Mouse (Mus musculus) gastrocnemius, postnatal 14 days (tissue): ENCODE results near the gene Mthfsl. TPM values are rescaled to one million over a fixed set of nuclear protein-coding genes. Genes with fewer than 3 reads are reported as not detected.
A peak's percentile ranks its signal among the peaks of the same experiment; 100 is the strongest.
"Not testable (repeated sequence)": the region's sequence is repeated elsewhere in the genome, so short reads cannot be mapped to it uniquely, and the experiment has no call there.

Experiments
- DNase-seq: peaks from one replicate; pipeline ENCODE4 v3.0.0; 2021; ENCODE audit warnings: mixed read lengths
- intact Hi-C: fragments of 180-260 bp; cut with DNase I; formaldehyde crosslinking; loops from one replicate; pipeline ENCODE4 v1.15.1; 2025; ENCODE audit warnings: low total_unique reads
- long read RNA-seq, 2 experiments: library from polyadenylated mRNA; stranded (forward); transcript quantifications; one replicate each; pipeline ENCODE4 v2.0.0; 2021
- total RNA-seq, 2 experiments: library from RNA; stranded (reverse); gene quantifications; 2 replicates each; pipeline ENCODE4 v1.2.3; 2021

Gene Mthfsl
- 10 to 100 TPM; 10.6 to 11.6 TPM for total RNA-seq
- long read RNA-seq, experiment 1, partial matches to known transcripts = 0 of 6 reads
- long read RNA-seq, experiment 1, other reads (novel, unspliced or antisense) = 5 of 6 reads
- long read RNA-seq, experiment 2, partial matches to known transcripts = 0 of 10 reads
- long read RNA-seq, experiment 2, other reads (novel, unspliced or antisense) = 3 of 10 reads

DNA sequence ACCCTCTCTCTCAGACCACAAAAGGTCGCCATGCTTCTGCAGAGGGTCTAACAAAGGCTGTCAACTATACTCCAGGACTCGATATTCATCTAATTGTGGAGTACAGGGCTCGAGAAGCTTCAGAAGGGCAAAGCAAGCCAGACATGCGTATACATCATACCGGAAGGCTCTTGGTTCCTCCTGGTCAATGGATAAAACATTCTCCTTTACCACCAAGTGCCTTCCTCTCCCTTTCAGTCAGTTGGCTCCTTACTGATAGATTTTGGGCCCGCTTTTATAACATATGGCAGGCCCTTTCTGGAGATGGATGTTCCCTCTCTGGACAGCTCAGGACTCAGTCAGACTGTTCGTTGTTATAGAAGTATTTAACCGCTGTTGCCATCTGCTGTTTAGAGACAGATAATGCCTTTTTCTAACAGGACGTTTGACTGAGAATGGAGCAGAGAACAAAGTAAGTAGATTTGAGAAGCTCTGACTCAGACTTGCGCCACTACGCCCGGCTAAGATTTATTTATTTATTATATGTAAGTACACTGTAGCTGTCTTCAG, at the start of gene Mthfsl:
TSS of gene Mthfsl (minus strand) at position 308 of the 549 bp plus-strand sequence.
- DNase-seq = not testable (repeated sequence)

DNA sequence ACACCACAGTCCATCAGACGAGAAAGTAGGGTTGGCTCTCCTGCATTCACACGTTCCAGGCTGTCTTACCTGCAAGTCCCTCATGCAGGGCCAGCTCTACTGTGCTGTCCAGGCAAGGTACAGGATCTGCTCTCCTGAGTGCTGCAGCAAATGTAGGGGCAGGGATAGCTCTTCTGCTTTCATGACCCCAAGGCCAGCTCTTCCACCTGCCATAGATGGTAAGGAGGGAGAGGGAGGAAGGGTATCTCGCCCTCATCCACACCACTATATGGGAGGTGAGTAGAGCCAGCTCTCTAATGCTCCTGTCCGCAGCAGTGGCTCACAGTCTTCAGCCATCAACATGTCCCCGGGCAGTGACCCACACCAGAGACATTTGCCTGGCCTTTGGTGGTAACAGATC, 49.4 kb upstream of the Mthfsl start:
- intact Hi-C loops, DNase-seq: not testable (repeated sequence)

More for the DNA sequence above, at the start of gene Mthfsl:
- intact Hi-C loops = not testable (repeated sequence)

DNA sequence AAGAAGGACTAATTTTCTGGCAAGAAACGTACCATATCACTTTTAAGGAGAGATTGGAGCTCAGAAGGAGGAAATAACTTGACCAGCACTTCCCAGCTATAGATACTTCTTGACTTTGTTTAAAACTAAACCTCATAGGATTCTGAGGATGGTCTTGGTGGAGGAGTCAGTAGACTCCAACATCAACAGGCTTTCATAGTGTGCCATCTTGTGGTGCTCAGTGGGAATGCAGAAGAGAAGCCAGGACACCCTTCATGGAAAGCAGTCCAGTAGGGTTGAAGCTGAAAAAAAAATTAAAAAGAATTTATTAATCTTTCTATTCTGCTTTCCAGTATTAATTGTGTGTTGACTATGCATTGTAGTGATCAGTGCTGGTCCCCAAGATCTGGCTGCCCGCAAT, 26.6 kb upstream of the Mthfsl start:
- intact Hi-C loops, DNase-seq: not testable (repeated sequence)

DNA sequence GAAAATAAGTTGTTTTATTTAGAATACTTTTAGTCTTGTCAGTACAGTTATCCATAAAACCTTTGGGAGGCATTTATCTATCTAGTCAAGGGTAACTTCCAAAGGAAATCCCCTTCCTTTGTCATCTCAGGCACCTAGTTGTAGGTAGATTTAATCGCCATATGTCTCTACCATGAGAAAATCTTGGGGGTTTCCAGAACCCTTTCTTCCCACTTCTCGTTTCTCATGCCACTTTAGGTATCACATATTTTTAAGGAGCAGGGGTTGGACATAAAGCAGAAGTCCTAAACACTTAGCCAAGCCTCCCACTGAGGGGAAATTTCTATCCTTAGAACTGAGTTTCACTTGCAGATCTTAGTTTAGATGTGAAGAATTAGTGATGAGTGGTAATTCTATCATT, 25.9 kb upstream of the Mthfsl start:
- DNase-seq, intact Hi-C loops: not testable (repeated sequence)

DNA sequence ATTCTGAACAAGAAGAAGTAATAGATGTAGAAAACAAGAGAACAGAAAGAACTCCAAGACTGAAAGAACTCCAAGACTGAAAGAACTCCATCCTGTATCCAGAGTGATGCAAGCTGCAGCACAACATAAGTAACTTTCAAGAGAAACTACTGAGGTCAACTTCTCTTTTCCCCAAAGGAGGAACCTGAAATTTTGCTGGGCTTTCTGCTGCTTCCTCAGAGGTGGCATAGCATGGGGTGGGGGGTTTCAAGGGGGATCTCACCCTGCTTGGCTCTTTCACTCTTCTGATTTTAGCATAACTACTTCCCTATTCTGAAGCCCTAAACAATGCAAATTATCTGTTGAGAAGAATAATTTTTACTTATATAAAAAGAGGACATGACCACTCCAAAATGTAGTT, 15.2 kb upstream of the Mthfsl start:
- DNase-seq, intact Hi-C loops: not testable (repeated sequence)

DNA sequence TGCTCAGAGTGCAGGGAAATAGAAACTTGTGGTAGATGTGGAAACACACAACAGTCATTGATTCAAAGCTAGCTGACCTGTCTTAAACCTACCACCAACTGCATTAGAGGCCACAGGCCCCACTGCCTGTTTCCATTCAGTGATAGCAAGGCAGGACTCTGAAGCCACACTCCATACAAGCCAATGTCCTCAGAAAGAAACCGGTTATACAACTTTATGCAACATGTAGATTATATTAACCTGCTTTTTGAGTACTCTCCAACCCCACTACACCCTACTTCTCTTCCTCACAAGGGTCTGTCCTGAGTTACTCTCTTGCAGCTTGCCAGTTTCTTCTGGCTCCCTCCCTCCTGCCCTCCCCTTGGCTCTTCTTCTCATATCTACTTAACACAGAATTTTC, 13.1 kb upstream of the Mthfsl start:
- DNase-seq, intact Hi-C loops: not testable (repeated sequence)

DNA sequence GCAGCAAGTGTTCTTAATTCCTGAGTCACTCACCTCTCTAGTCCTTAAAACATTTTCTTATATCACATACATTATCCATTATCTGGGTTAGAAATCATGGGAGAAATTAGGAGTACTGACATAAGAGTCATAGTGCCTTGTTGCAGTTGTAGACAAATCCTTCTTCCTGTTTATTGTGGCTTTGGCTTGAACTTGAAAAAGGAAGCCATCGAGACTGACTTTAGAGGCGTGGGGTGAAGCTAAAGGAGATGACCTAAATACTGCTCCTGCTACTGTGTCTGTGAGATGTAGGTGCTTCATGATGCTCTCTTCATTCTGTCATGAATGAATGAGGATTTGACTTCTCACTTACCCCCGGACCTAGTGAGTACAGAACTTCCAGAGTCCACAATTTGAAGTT, 12.2 kb upstream of the Mthfsl start:
- intact Hi-C loops, DNase-seq: not testable (repeated sequence)

DNA sequence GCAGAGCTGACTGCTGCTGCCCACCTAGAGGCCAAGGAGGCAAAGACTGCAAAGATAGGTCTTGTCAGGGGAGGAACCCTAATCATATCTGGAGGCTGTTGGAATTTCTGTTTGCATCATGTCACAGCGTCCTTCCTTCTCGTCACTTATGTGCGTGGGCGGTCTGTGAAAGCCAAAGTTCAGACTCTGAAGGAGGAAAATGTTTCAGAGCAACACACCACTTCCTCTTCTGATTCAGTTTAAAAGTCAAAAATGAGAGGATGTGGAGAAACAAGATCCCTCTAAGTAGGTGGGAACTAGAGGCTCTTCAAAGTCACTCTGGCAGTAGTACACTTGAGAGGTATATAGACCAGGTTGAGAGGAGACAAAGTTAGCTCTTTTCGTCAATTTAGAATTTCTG, 11.6 kb upstream of the Mthfsl start, which contains the start of gene Bcl2a1d:
TSS of gene Bcl2a1d (minus strand) at position 187 of the 400 bp plus-strand sequence.
- intact Hi-C loops, DNase-seq: not testable (repeated sequence)

DNA sequence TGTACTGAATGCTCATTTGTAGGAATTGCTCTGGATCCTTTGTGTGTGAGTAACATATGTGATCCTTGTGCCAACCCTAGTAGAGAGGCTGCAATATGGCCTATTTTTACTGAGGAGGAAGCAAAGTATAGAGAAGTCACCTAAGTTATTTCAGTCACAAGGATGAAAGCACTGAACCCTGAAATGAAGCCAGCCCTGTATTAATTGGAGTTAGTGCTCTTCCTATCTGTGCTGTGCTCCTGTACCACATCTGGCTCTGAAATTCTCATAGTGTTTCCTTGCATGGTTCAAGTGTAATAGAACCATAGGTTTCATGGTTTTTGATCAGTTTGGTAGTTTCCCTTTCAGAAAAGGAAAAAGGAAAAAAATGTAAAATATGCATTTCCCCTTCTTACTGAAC, 8.2 kb upstream of the Mthfsl start:
- intact Hi-C loops, DNase-seq: not testable (repeated sequence)

DNA sequence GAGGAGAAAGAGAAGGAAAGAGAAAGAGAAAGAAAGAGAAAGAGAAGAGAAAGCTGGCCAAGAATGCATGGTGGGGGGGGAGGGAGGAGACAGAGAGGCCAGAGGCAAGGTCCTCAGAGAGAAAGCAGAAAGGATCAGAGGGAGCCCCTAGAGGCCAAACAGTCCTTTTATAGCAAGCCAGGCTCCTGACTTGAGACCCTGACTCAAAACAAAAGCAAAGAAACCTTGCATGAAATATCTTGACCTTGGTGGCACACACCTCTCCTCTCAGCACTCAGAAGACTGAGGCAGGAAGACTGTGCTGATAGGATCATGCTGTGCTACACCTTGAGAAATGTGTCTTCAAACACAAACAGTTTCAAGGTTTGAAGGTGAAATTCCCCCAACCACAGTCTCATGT, 1.5 kb upstream of the Mthfsl start:
- intact Hi-C loops, DNase-seq: not testable (repeated sequence)

DNA sequence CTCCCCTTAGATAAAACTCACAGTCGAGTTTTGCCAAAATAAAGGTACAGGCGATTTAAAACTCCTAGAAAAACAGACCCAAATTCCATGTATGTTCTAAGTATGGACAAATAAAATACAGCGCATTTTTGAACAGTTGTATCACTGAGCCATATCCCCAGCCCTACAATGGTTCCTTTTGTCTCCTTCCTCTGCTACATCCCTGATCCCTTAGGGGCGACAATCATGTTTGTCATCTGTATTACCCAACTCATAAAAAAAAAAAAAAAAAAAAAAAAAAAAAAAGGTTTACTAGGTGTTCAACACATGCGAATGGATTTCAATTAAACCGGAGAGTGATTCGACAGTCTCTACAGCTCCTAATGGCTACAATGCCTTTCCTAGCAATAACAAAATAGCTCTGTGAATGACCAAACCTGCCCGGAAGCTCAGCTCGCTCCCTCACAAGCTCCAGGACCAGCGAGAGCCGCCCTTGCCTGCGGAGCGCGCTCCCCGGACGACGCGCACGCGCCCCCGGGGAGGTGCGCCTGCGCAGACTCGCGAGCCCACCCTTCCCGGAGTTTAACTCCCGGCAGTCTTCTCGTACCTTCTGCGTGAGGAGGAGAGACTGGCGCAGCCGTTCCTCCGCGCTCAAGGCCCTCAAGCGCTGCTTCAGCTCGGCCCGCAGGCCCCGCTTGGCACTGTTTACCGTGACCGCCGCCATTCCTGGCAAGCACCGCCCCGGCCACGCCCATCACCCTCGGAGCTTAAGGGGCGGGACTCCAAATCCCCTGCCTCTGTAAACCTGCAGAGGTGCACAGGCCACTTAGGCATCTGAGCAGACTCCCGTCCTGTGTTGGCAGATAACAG, 799 bp downstream of the Mthfsl start:
- intact Hi-C loops, DNase-seq: not testable (repeated sequence)

DNA sequence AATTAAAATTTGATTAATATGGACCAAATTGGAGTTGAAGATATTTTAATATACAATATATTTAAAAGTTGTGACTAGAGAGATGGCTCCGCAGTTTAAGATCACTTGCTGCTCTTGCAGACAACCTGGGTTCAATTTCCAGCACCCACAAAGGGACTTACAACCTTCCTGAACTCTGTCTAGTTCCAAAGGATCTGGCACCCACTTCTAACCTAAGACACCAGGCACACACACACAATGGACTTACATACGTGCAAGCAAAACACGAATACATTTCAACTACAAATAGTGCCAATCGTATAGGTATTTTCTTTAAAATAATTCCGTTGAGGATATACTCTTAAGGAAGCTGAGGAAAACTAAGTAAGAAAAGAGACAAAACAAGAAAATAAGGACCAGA, 1.5 kb downstream of the Mthfsl start:
- intact Hi-C loops, DNase-seq: not testable (repeated sequence)

DNA sequence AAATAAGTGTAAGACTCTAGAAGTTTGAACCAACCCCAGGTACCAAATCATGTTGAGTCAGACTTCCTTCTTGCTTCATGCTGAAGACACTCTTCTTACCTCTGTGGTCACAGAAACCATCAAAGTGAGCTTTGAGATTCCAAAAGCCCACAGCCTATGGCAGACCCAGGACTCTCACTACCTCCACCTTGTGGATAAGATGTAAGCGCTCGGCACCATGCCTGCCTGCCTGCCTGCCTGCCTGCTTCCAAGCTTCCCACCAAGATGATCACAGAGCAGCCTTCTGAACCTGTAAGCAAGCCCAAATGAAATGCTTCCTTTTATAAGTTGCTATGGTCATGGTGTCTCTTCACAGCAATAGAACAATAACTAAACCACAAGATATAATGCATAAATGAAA, 2.0 kb downstream of the Mthfsl start:
- intact Hi-C loops = not testable (repeated sequence)
- DNase-seq = peak; percentile 22

DNA sequence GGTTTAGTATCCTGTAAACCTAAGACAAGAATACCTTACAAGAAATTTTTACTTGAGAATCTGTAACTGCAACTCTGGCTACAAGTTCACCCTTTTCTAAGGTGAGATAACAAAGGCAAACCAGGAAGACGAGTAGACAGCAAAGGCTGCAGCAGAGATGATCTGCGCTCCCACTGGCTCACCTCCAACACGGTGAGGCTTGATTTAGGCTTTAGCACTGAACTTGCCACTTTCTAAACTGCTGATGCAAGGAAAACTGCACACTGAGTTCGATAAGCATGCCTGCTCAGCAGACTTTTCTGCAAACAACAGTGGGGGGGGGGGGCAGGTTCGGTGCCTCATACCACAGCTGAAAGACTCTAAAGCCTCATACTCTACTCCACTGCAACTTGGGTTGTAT, 5.6 kb downstream of the Mthfsl start:
- intact Hi-C loops, DNase-seq: not testable (repeated sequence)

DNA sequence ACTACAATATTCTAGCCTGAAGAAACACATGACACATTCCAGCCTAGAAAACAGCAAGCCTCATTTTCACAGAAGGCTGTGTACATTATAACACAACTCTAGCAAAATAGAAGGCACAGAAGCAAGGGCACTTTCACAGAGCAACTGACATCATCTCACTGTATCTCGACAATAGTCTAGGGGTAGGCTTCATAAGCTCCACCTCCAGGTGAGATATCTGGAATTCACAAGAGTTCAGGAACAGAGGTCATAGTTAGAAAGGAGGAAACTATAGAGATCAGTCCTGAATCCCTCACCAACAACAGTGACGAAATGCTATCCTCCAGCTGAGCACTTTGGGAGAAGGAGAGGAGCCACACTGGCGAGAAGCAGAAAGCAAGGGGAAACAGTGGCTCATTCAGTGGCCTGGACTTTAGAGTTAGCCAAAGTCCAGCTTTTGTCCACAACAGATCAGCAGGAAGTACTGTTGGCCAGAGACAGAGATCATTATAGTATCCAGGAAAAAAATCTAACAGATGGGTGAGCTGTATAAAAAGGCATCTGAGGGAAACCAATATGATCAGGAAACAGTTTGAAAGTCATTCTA, 7.8 kb downstream of the Mthfsl start:
- intact Hi-C loops, DNase-seq: not testable (repeated sequence)

DNA sequence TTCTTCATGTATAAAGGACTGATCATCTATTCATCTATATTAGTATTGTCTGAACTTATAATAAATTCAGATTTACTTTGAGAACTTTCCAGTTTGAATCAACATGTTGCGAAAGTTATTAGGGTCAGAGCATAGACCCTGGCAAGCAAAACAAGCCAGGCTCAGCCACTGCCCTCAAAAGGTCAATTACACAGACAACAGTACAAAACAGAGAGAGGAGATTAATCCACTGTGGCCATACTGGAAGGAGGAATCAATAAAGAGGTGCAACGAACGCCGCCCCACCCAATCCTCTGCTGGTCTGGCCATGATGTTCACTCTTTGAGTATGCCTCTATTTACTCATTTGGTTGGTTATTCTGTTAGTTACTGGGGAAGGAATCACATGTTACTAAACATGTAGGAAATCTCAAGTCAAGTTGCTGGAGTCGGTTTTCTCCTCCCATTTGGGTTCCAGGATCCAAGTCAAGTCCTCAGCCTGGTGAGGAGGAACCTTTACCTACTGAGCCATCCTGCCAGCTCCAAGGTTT, 9.1 kb downstream of the Mthfsl start:
- intact Hi-C loops = not testable (repeated sequence)

DNA sequence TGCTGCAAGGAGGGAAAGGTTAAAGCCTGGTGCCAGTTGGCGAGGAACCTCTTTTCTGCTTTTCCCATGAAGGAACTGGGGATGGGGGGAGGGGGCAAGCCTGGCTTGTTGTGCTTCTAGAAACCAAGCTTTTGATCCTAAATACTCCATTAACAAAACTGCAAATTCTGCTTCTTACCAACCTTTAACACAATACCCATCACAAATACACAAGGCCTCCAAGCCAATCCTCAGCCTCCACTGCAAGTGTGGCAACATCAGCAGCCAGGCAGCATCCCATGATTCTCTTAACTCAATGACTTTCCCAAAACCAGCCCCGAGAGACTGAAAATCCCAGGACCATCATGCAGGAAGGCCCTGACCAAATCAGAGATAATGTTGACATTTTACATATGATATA, 9.7 kb downstream of the Mthfsl start:
- DNase-seq, intact Hi-C loops: not testable (repeated sequence)

More for the DNA sequence above, 9.1 kb downstream of the Mthfsl start:
- DNase-seq = not testable (repeated sequence)

DNA sequence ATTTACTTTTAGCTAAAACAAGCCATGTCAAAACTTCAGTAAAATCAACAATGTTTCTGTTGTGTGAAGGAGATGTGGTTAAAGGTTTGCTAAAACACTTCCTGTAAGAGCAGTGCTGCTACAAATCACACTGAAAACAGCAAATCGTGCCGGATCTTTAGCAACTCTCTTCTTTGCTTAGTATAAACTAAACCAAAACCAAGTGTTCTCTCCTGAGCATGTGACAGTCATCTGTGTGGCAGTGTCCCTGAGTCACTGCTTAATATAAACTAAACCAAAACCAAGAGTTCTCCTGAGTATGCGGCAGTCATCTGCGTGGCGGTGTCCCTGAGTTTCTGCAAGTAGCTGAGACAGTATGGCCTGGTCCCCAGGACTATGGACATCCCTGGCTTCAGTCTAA, 10.3 kb downstream of the Mthfsl start:
- intact Hi-C loops, DNase-seq: not testable (repeated sequence)

DNA sequence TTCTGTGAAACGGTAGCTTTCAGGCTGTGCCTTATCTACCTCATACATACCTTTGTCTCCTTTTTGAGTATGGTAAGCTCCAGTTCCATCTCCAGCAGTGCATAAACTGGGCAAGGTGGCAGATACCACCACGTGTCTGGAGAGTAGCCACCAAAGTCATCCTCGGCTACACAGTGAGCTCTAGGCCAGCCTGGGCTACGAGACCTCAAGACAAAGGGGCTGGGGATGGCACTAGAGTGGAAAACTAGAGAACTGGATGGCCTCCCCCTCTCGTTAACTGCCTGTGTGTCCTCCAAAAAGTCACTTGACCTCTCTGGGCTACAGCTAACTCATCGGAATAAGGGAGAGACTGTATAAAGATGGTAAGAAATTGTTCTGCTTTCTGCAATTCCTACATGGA, 10.8 kb downstream of the Mthfsl start:
- no peak for DNase-seq
- intact Hi-C loops = no loop called here

DNA sequence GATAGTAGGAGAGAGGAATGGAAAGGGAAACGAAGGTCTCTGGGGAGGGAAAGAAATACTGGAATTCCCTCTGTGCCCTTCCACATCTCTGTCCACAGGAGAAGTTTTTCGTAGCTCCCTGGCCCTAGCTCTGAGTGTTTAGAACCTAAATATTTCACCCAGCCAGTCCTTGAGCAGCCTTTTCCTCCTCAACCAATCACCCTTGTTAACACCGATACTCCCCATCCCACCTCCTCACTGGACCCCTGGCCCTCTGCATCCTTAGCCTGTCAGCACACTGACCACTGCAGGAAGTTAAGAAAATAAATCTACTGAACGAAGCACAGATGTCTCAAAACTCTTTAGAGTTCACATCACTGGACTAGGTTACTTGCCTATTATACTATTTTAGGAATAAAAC, 13.4 kb downstream of the Mthfsl start:
- intact Hi-C loops = no loop called here
- no peak for DNase-seq
